Comparison of ENCODE assay signal across 8 mouse cellular contexts in the genomic region with DNA sequence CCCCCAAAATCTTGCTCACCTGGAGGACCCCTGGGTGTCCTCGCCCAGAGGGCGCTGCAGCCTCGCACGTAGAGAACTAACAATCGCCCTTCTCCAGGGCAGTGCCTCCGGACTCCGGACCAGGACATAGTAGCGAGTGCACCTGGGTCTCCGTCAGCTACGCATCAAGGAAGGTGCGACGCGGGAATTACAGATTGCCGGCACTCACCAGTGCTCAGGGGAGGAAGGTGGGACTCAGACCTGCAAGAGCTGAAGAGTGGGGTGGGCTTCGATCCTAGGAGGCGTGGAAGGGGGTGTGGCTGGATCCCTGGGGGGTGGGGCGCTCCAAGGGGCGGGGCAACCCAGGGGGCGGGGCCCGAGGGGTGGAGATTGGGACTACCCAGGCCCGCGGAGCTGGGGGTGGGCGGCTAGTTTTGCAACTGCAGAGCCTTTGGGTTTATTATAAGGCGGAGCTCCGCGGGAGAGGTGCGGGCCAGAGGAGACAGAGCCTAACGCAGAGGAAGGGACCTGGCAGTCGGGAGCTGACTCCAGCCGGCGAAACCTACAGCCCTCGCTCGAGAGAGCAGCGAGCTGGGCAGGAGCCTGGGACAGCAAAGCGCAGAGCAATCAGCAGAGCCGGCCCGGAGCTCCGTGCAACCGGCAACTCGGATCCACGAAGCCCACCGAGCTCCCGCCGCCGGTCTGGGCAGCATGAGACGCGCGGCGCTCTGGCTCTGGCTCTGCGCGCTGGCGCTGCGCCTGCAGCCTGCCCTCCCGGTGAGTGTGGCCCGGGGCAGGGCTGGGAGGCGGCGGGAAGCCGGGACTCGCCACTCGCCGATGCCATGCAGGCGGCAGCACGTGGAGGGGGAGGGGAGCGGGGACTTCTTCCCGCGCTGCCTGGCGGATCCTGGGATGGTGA. TPM values are rescaled to one million over a fixed set of nuclear protein-coding genes. Genes with fewer than 3 reads are reported as not detected.
DNase-seq lines count a peak whose midpoint lies in the region; ATAC-seq and TF ChIP-seq lines count a peak whose summit lies in the region.

A gene (plus strand): TSS at position 378 of the 898 bp plus-strand sequence.

- H3K27me3 ChIP-seq in intestine, embryonic 14.5 days (replicated peaks; ENCODE audit: control insufficient read depth, insufficient read depth, low read length), result no peaks in the 10 kb centered on the region
- H3K27me3 ChIP-seq in limb, embryonic 14.5 days (ENCODE audit: control insufficient read depth, insufficient read depth, low read length), result no peaks in the 10 kb centered on the region
- no peaks in the 10 kb centered on the region for H3K27me3 ChIP-seq in midbrain, embryonic 15.5 days (replicated peaks)
- no peaks in the 10 kb centered on the region for H3K27me3 ChIP-seq in stomach, embryonic 14.5 days (ENCODE audit: control insufficient read depth, insufficient read depth, low read length)

- ATAC-seq in intestine, embryonic 14.5 days (replicated peaks; ENCODE audit: low FRiP score, low TSS enrichment, low read depth), result peak; percentile 93
- peak; percentile 90 for ATAC-seq in limb, embryonic 14.5 days (ENCODE audit: low FRiP score, low read depth)
- peak; percentile 87 for ATAC-seq in midbrain, embryonic 15.5 days (replicated peaks)
- ATAC-seq in stomach, embryonic 14.5 days (ENCODE audit: insufficient number of reproducible peaks, insufficient read depth, low FRiP score, low read depth), result peak; percentile 92

- TF ChIP-seq CTCF in layer of hippocampus, adult 2 months (conservative IDR thresholded peaks at IDR 0.05), result peak; percentile 29; the same call in 1 of the 2 replicates

- intact Hi-C loops in gastrocnemius, postnatal 36 days (cut with DNase I), result loop anchor here (5.0 kb wide), 1 partner anchor 231 kb away; no protein-coding TSS in a partner anchor

- peak within 1 kb of the TSS; percentile 56 for H3K4me3 ChIP-seq in layer of hippocampus, adult 2 months
- peak within 1 kb of the TSS; percentile 95 for H3K4me3 ChIP-seq in intestine, embryonic 14.5 days (ENCODE audit: low read depth, low read length)
- peak within 1 kb of the TSS; percentile 66 for H3K4me3 ChIP-seq in limb, embryonic 14.5 days (replicated peaks; ENCODE audit: low read length)
- H3K4me3 ChIP-seq in midbrain, embryonic 15.5 days, result peak within 1 kb of the TSS; percentile 59
- H3K4me3 ChIP-seq in stomach, embryonic 14.5 days (ENCODE audit: low read depth, low read length), result peak within 1 kb of the TSS; percentile 94

- under 1% methylated on average over 67 of the region's 67 CpGs for WGBS in intestine, embryonic 14.5 days
- under 1% methylated on average over 54 of the region's 67 CpGs for WGBS in limb, embryonic 14.5 days
- WGBS in midbrain, embryonic 15.5 days, result under 1% methylated on average over 67 of the region's 67 CpGs
- WGBS in stomach, embryonic 14.5 days, result under 1% methylated on average over 62 of the region's 67 CpGs

- H3K4me1 ChIP-seq in intestine, embryonic 14.5 days (replicated peaks; ENCODE audit: control insufficient read depth, insufficient read depth, low read length), result peaks cover 13% of the 10 kb centered on the region
- H3K4me1 ChIP-seq in limb, embryonic 14.5 days (ENCODE audit: control insufficient read depth, insufficient read depth, low read length), result peaks cover 32% of the 10 kb centered on the region
- peaks cover 20% of the 10 kb centered on the region for H3K4me1 ChIP-seq in midbrain, embryonic 15.5 days
- H3K4me1 ChIP-seq in stomach, embryonic 14.5 days (ENCODE audit: control insufficient read depth, insufficient read depth, low read length), result peaks cover 15% of the 10 kb centered on the region

- no peaks in the 10 kb centered on the region for H3K36me3 ChIP-seq in intestine, embryonic 14.5 days (ENCODE audit: control insufficient read depth, insufficient read depth, low read length)
- no peaks in the 10 kb centered on the region for H3K36me3 ChIP-seq in limb, embryonic 14.5 days (ENCODE audit: control insufficient read depth, insufficient read depth, low read length)
- H3K36me3 ChIP-seq in midbrain, embryonic 15.5 days (replicated peaks), result no peaks in the 10 kb centered on the region
- H3K36me3 ChIP-seq in stomach, embryonic 14.5 days (ENCODE audit: control insufficient read depth, insufficient read depth, low read length), result no peaks in the 10 kb centered on the region

- H3K27ac ChIP-seq in layer of hippocampus, adult 2 months, result no peak within 1 kb of the TSS
- H3K27ac ChIP-seq in intestine, embryonic 14.5 days (ENCODE audit: low read depth), result peak within 1 kb of the TSS; percentile 87
- peak within 1 kb of the TSS; percentile 92 for H3K27ac ChIP-seq in limb, embryonic 14.5 days (replicated peaks; ENCODE audit: low read depth, low read length)
- H3K27ac ChIP-seq in midbrain, embryonic 15.5 days, result peak within 1 kb of the TSS; percentile 67
- H3K27ac ChIP-seq in stomach, embryonic 14.5 days (ENCODE audit: low read length), result peak within 1 kb of the TSS; percentile 93

- H3K9me3 ChIP-seq in intestine, embryonic 14.5 days (ENCODE audit: control insufficient read depth, low read length), result no peaks in the 10 kb centered on the region
- no peaks in the 10 kb centered on the region for H3K9me3 ChIP-seq in limb, embryonic 14.5 days (ENCODE audit: control insufficient read depth, low read length)
- no peaks in the 10 kb centered on the region for H3K9me3 ChIP-seq in midbrain, embryonic 15.5 days
- no peaks in the 10 kb centered on the region for H3K9me3 ChIP-seq in stomach, embryonic 14.5 days (ENCODE audit: control insufficient read depth, low read depth, low read length)

- DNase-seq in layer of hippocampus, adult 2 months (ENCODE audit: low spot score in 2 of 2), result peak; percentile 13 to 34
- DNase-seq in layer of hippocampus, adult 11-12 months (ENCODE audit: low spot score), result no peak
- DNase-seq in embryo, embryonic 10.5 days (ENCODE audit: low spot score), result peak; percentile 91
- peak; percentile 47 to 49 for DNase-seq in gastrocnemius, postnatal 36 days
- DNase-seq in intestine, embryonic 14.5 days (ENCODE audit: low spot score), result peak; percentile 99
- peak; percentile 92 for DNase-seq in limb, embryonic 14.5 days (ENCODE audit: low spot score)

- peak; percentile 98; the same call in 1 of the 2 replicates for TF ChIP-seq POLR2A in limb, embryonic 14.5 days (IDR thresholded peaks at IDR 0.05; ENCODE audit: borderline replicate concordance, extremely low read depth, insufficient read depth, insufficient read length)

- peak within 1 kb of the TSS; percentile 55 for H3K4me2 ChIP-seq in intestine, embryonic 14.5 days (ENCODE audit: low read length)
- H3K4me2 ChIP-seq in limb, embryonic 14.5 days (replicated peaks; ENCODE audit: low read depth, low read length, severe bottlenecking), result peak within 1 kb of the TSS; percentile 89
- peak within 1 kb of the TSS; percentile 82 for H3K4me2 ChIP-seq in midbrain, embryonic 15.5 days
- H3K4me2 ChIP-seq in stomach, embryonic 14.5 days (replicated peaks; ENCODE audit: low read depth, low read length), result peak within 1 kb of the TSS; percentile 93

- peak within 1 kb of the TSS; percentile 91 for H3K9ac ChIP-seq in intestine, embryonic 14.5 days (ENCODE audit: low read length)
- peak within 1 kb of the TSS; percentile 94 for H3K9ac ChIP-seq in limb, embryonic 14.5 days (ENCODE audit: low read depth, low read length, severe bottlenecking)
- peak within 1 kb of the TSS; percentile 54 for H3K9ac ChIP-seq in midbrain, embryonic 15.5 days
- H3K9ac ChIP-seq in stomach, embryonic 14.5 days (replicated peaks; ENCODE audit: low read depth, low read length), result peak within 1 kb of the TSS; percentile 85

RNA-seq across cellular contexts. Expression of the gene that starts here (rescaled TPM):
- total RNA-seq in layer of hippocampus, adult 2 months (2021), result under 1 TPM; 0.69 to 0.93 TPM
- 1 to 10 TPM; 2.7 to 3.3 TPM for total RNA-seq in gastrocnemius, postnatal 36 days (2021)
- polyA plus RNA-seq in intestine, embryonic 14.5 days (2014; fragmentation: Nextera tagmentation; extraction: Ambion mirVana), result 93.8 and 96.9 TPM in 2 replicates
- polyA plus RNA-seq in limb, embryonic 14.5 days (2012; rRNA removed), result 268 and 329 TPM in 2 replicates
- 238 and 240 TPM in 2 replicates for polyA plus RNA-seq in limb, embryonic 14.5 days (2014; fragmentation: Nextera tagmentation; extraction: Ambion mirVana)
- polyA plus RNA-seq in midbrain, embryonic 15.5 days (2015; fragmentation: Nextera tagmentation; extraction: Ambion mirVana), result 19.1 and 21.3 TPM in 2 replicates
- polyA plus RNA-seq in stomach, embryonic 14.5 days (2014; fragmentation: Nextera tagmentation; extraction: Ambion mirVana), result 112 and 129 TPM in 2 replicates

Comparison
In these comparisons a context has a peak if more than half of its experiments do, and no peak if none do; other contexts are left out.
1. Peak in DNase-seq and H3K4me3 ChIP-seq in layer of hippocampus, adult 2 months; RNA of the gene not detected or under 1 TPM.